27 mouse cellular contexts compared by ENCODE assay signal in genomic region chr17:47574830-47575229, GRCm38 (mm10). TPM values are rescaled to one million over a fixed set of nuclear protein-coding genes. Genes with fewer than 3 reads are reported as not detected.
DNase-seq lines count a peak whose midpoint lies in the region; ATAC-seq and TF ChIP-seq lines count a peak whose summit lies in the region.
"Had no signal": no experiment of that assay in that cellular context is flagged by ENCODE, and none has a peak within 500 bp of the region (broad histone marks: within the 10 kb centered on the region; RNA-seq: fewer than 3 reads in every experiment).

No protein-coding gene starts in this region.

- TF ChIP-seq POLR2A in ES-Bruce4 (IDR thresholded peaks at IDR 0.05; ENCODE audit: insufficient read depth, low read length): no peak

- no peak for ATAC-seq in hindbrain, embryonic 16.5 days
- ATAC-seq in lung, postnatal 0 days: no peak
- ATAC-seq in kidney, embryonic 14.5 days (ENCODE audit: low FRiP score, low TSS enrichment): no peak
- ATAC-seq: forebrain, embryonic 16.5 days; hindbrain, postnatal 0 days; intestine, embryonic 16.5 days; liver, embryonic 12.5 days; midbrain, embryonic 16.5 days; Patski had no signal

- H3K27ac ChIP-seq in hindbrain, embryonic 10.5 days: peak overlapping the region; percentile 45; the same call in 1 of the 2 replicates
- H3K27ac ChIP-seq in hindbrain, embryonic 16.5 days (ENCODE audit: low read depth, low read length): no peak overlapping the region
- peak overlapping the region; percentile 39; the same call in 1 of the 2 replicates for H3K27ac ChIP-seq in lung, postnatal 0 days (ENCODE audit: low read length)
- peak overlapping the region; percentile 39; the same call in 1 of the 2 replicates for H3K27ac ChIP-seq in ES-Bruce4 (ENCODE audit: insufficient read depth, low read length)
- H3K27ac ChIP-seq in kidney, embryonic 14.5 days (ENCODE audit: low read depth, low read length): no peak overlapping the region
- H3K27ac ChIP-seq: heart, adult 2 months; hindbrain, postnatal 0 days; layer of hippocampus, adult 2 months; stomach, embryonic 15.5 days had no signal

- no peaks in the 10 kb centered on the region for H3K9me3 ChIP-seq in hindbrain, embryonic 10.5 days
- no peaks in the 10 kb centered on the region for H3K9me3 ChIP-seq in hindbrain, embryonic 16.5 days (ENCODE audit: control insufficient read depth, low read length)
- no peaks in the 10 kb centered on the region for H3K9me3 ChIP-seq in lung, postnatal 0 days (ENCODE audit: low read length)
- H3K9me3 ChIP-seq in ES-Bruce4 (replicated peaks; ENCODE audit: control insufficient read depth, insufficient read depth, low read length, poor library complexity, severe bottlenecking): no peaks in the 10 kb centered on the region
- H3K9me3 ChIP-seq in kidney, embryonic 14.5 days (ENCODE audit: control insufficient read depth, low read length): no peaks in the 10 kb centered on the region
- H3K9me3 ChIP-seq: G1E; liver, embryonic 12.5 days; megakaryocyte, embryonic 14.5 days; stomach, embryonic 15.5 days had no signal

- DNase-seq in adrenal gland, postnatal 10 days: peak; percentile 17
- DNase-seq in adrenal gland, postnatal 14 days: no peak
- DNase-seq in hindbrain, embryonic 10.5 days (ENCODE audit: low spot score): no peak
- DNase-seq in lung, postnatal 0 days (ENCODE audit: low spot score): no peak
- DNase-seq in lung, postnatal 25 days (ENCODE audit: low spot score): no peak
- DNase-seq: adrenal gland, adult 2 months; cerebellum, adult 8-10 months; cerebellum, postnatal 36 days; gastrocnemius, postnatal 14 days; kidney, adult 9 months; kidney, postnatal 25 days; thymus, adult 2 months; thymus, postnatal 4 days had no signal

- peaks cover 49% of the 10 kb centered on the region for H3K4me1 ChIP-seq in hindbrain, embryonic 10.5 days (replicated peaks)
- no peaks in the 10 kb centered on the region for H3K4me1 ChIP-seq in hindbrain, embryonic 16.5 days (ENCODE audit: control insufficient read depth, insufficient read depth, low read depth, low read length)
- H3K4me1 ChIP-seq in lung, postnatal 0 days (ENCODE audit: insufficient read depth, low read depth, low read length): no peaks in the 10 kb centered on the region
- peaks cover 12% of the 10 kb centered on the region for H3K4me1 ChIP-seq in ES-Bruce4 (ENCODE audit: control insufficient read depth, insufficient read depth, low read length)
- H3K4me1 ChIP-seq in kidney, embryonic 14.5 days (ENCODE audit: control insufficient read depth, insufficient read depth, low read length): no peaks in the 10 kb centered on the region
- H3K4me1 ChIP-seq: stomach, embryonic 15.5 days had no signal

- H3K36me3 ChIP-seq in hindbrain, embryonic 10.5 days: no peaks in the 10 kb centered on the region
- H3K36me3 ChIP-seq in hindbrain, embryonic 16.5 days (ENCODE audit: control insufficient read depth, insufficient read depth, low read length): no peaks in the 10 kb centered on the region
- H3K36me3 ChIP-seq in lung, postnatal 0 days (ENCODE audit: insufficient read depth, low read length): peaks cover 7% of the 10 kb centered on the region; the same call in 1 of the 2 replicates
- H3K36me3 ChIP-seq in ES-Bruce4 (ENCODE audit: control insufficient read depth, insufficient read depth, low read length, poor library complexity, severe bottlenecking): no peaks in the 10 kb centered on the region
- no peaks in the 10 kb centered on the region for H3K36me3 ChIP-seq in kidney, embryonic 14.5 days (ENCODE audit: control insufficient read depth, insufficient read depth, low read length)
- H3K36me3 ChIP-seq: liver, embryonic 12.5 days; stomach, embryonic 15.5 days had no signal

- 61% methylated on average over 11 of the region's 11 CpGs for WGBS in hindbrain, embryonic 10.5 days
- 71% methylated on average over 11 of the region's 11 CpGs for WGBS in hindbrain, embryonic 16.5 days
- WGBS in lung, postnatal 0 days: 47% methylated on average over 8 of the region's 11 CpGs
- WGBS in kidney, embryonic 14.5 days: 77% methylated on average over 11 of the region's 11 CpGs

- H3K4me2 ChIP-seq in hindbrain, embryonic 16.5 days (ENCODE audit: low read length): no peak overlapping the region
- H3K4me2 ChIP-seq in lung, postnatal 0 days (replicated peaks; ENCODE audit: low read depth, low read length): no peak overlapping the region
- H3K4me2 ChIP-seq in kidney, embryonic 14.5 days (replicated peaks; ENCODE audit: low read depth, low read length): no peak overlapping the region
- H3K4me2 ChIP-seq: liver, embryonic 12.5 days; stomach, embryonic 15.5 days had no signal

- TF ChIP-seq CTCF in lung, postnatal 0 days (IDR thresholded peaks at IDR 0.05): no peak
- no peak for TF ChIP-seq CTCF in ES-Bruce4 (IDR thresholded peaks at IDR 0.05; ENCODE audit: low read depth, low read length)

- no peak for TF ChIP-seq EP300 in lung, postnatal 0 days (IDR thresholded peaks at IDR 0.05)
- TF ChIP-seq EP300 in ES-Bruce4 (IDR thresholded peaks at IDR 0.05; ENCODE audit: insufficient read depth, low read depth, low read length): 0 out of 2 replicates have a peak, but pooled peaks have one; percentile 38

- H3K27me3 ChIP-seq in hindbrain, embryonic 10.5 days (ENCODE audit: insufficient read depth, poor library complexity, severe bottlenecking): peaks cover 19% of the 10 kb centered on the region; the same call in 1 of the 2 replicates
- no peaks in the 10 kb centered on the region for H3K27me3 ChIP-seq in hindbrain, embryonic 16.5 days (replicated peaks; ENCODE audit: control insufficient read depth, insufficient read depth, low read length)
- H3K27me3 ChIP-seq in lung, postnatal 0 days (replicated peaks; ENCODE audit: insufficient read depth, low read length): no peaks in the 10 kb centered on the region
- no peaks in the 10 kb centered on the region for H3K27me3 ChIP-seq in ES-Bruce4 (ENCODE audit: control insufficient read depth, insufficient read depth, low read length, poor library complexity, severe bottlenecking)
- H3K27me3 ChIP-seq in kidney, embryonic 14.5 days (ENCODE audit: control insufficient read depth, insufficient read depth, low read length): no peaks in the 10 kb centered on the region
- H3K27me3 ChIP-seq: Patski; stomach, embryonic 15.5 days had no signal

- no peak overlapping the region for H3K4me3 ChIP-seq in hindbrain, embryonic 10.5 days
- no peak overlapping the region for H3K4me3 ChIP-seq in hindbrain, embryonic 16.5 days (ENCODE audit: low read length)
- no peak overlapping the region for H3K4me3 ChIP-seq in lung, postnatal 0 days (ENCODE audit: low read depth, low read length)
- H3K4me3 ChIP-seq in ES-Bruce4 (ENCODE audit: low read depth, low read length): no peak overlapping the region
- H3K4me3 ChIP-seq in kidney, embryonic 14.5 days (ENCODE audit: low read length): no peak overlapping the region
- H3K4me3 ChIP-seq: heart, adult 2 months; layer of hippocampus, adult 2 months; liver, embryonic 12.5 days; megakaryocyte, embryonic 14.5 days; stomach, embryonic 15.5 days had no signal

- H3K9ac ChIP-seq in hindbrain, embryonic 16.5 days (ENCODE audit: low read depth, low read length): no peak overlapping the region
- no peak overlapping the region for H3K9ac ChIP-seq in lung, postnatal 0 days (replicated peaks; ENCODE audit: low read depth)
- H3K9ac ChIP-seq in ES-Bruce4 (ENCODE audit: low read depth, poor library complexity, severe bottlenecking): no peak overlapping the region
- H3K9ac ChIP-seq in kidney, embryonic 14.5 days (ENCODE audit: low read depth, low read length): no peak overlapping the region
- H3K9ac ChIP-seq: liver, embryonic 12.5 days; stomach, embryonic 15.5 days had no signal

RNA-seq across cellular contexts. Expression of gene Bysl, which starts 36.5 kb away (rescaled TPM):
- total RNA-seq in adrenal gland, postnatal 10 days (2021): 10 to 100 TPM; 14.1 to 16.6 TPM
- 19.7 and 21.6 TPM in 2 replicates for total RNA-seq in adrenal gland, postnatal 14 days (2021)
- 39.0 and 40.6 TPM in 2 replicates for polyA plus RNA-seq in hindbrain, embryonic 10.5 days (2016; fragmentation: Nextera tagmentation; extraction: Ambion mirVana)
- 35.5 and 37.8 TPM in 2 replicates for polyA plus RNA-seq in hindbrain, embryonic 16.5 days (2015; fragmentation: Nextera tagmentation; extraction: Ambion mirVana)
- polyA plus RNA-seq in lung, postnatal 0 days (2015; fragmentation: Nextera tagmentation; extraction: Ambion mirVana): 9.9 and 10.4 TPM in 2 replicates
- polyA plus RNA-seq in ES-Bruce4 (2011; ENCODE audit: insufficient read depth, insufficient read length, low read depth, missing spikeins): 24.9 and 25.7 TPM in 2 replicates
- 19.5 and 24.4 TPM in 2 replicates for polyA plus RNA-seq in kidney, embryonic 14.5 days (2014; fragmentation: Nextera tagmentation; extraction: Ambion mirVana)

RNA-seq across cellular contexts. Expression of gene Med20, which starts 36.6 kb away (rescaled TPM):
- 10 to 100 TPM; 38.1 to 39.8 TPM for total RNA-seq in adrenal gland, postnatal 10 days (2021)
- total RNA-seq in adrenal gland, postnatal 14 days (2021): 39.3 and 39.8 TPM in 2 replicates
- polyA plus RNA-seq in hindbrain, embryonic 10.5 days (2016; fragmentation: Nextera tagmentation; extraction: Ambion mirVana): 41.2 and 45.9 TPM in 2 replicates
- 43.7 and 45.3 TPM in 2 replicates for polyA plus RNA-seq in hindbrain, embryonic 16.5 days (2015; fragmentation: Nextera tagmentation; extraction: Ambion mirVana)
- 31.6 and 32.8 TPM in 2 replicates for polyA plus RNA-seq in lung, postnatal 0 days (2015; fragmentation: Nextera tagmentation; extraction: Ambion mirVana)
- polyA plus RNA-seq in ES-Bruce4 (2011; ENCODE audit: insufficient read depth, insufficient read length, low read depth, missing spikeins): 26.4 and 36.9 TPM in 2 replicates
- 39.1 and 48.0 TPM in 2 replicates for polyA plus RNA-seq in kidney, embryonic 14.5 days (2014; fragmentation: Nextera tagmentation; extraction: Ambion mirVana)

RNA-seq across cellular contexts. Expression of gene Gm20517, which starts 36.6 kb away (rescaled TPM):
- total RNA-seq in adrenal gland, postnatal 10 days (2021): 1 to 10 TPM; 2.8 to 5.5 TPM
- 3.0 and 3.3 TPM in 2 replicates for total RNA-seq in adrenal gland, postnatal 14 days (2021)
- 1.9 and 2.1 TPM in 2 replicates for polyA plus RNA-seq in hindbrain, embryonic 10.5 days (2016; fragmentation: Nextera tagmentation; extraction: Ambion mirVana)
- polyA plus RNA-seq in hindbrain, embryonic 16.5 days (2015; fragmentation: Nextera tagmentation; extraction: Ambion mirVana): 1.7 and 1.9 TPM in 2 replicates
- 0.64 and 1.4 TPM in 2 replicates for polyA plus RNA-seq in lung, postnatal 0 days (2015; fragmentation: Nextera tagmentation; extraction: Ambion mirVana)
- 4.5 and 11.9 TPM in 2 replicates for polyA plus RNA-seq in ES-Bruce4 (2011; ENCODE audit: insufficient read depth, insufficient read length, low read depth, missing spikeins)
- polyA plus RNA-seq in kidney, embryonic 14.5 days (2014; fragmentation: Nextera tagmentation; extraction: Ambion mirVana): 1.6 and 4.2 TPM in 2 replicates

RNA-seq across cellular contexts. Expression of gene Usp49, which starts 55.7 kb away (rescaled TPM):
- total RNA-seq in adrenal gland, postnatal 10 days (2021): 1 to 10 TPM; 6.8 to 9.0 TPM
- 6.8 and 7.8 TPM in 2 replicates for total RNA-seq in adrenal gland, postnatal 14 days (2021)
- 6.7 and 8.4 TPM in 2 replicates for polyA plus RNA-seq in hindbrain, embryonic 10.5 days (2016; fragmentation: Nextera tagmentation; extraction: Ambion mirVana)
- polyA plus RNA-seq in hindbrain, embryonic 16.5 days (2015; fragmentation: Nextera tagmentation; extraction: Ambion mirVana): 5.2 TPM in 2 replicates
- polyA plus RNA-seq in lung, postnatal 0 days (2015; fragmentation: Nextera tagmentation; extraction: Ambion mirVana): 3.3 and 4.1 TPM in 2 replicates
- 15.8 and 16.8 TPM in 2 replicates for polyA plus RNA-seq in ES-Bruce4 (2011; ENCODE audit: insufficient read depth, insufficient read length, low read depth, missing spikeins)
- 6.6 and 8.1 TPM in 2 replicates for polyA plus RNA-seq in kidney, embryonic 14.5 days (2014; fragmentation: Nextera tagmentation; extraction: Ambion mirVana)

Comparison
In these comparisons a context has a peak if more than half of its experiments do, and no peak if none do; other contexts are left out.
1. H3K27ac ChIP-seq: peak in hindbrain, embryonic 10.5 days (single experiment), lung, postnatal 0 days (single experiment) and ES-Bruce4 (single experiment); none in hindbrain, embryonic 16.5 days (single experiment) and kidney, embryonic 14.5 days (single experiment).